Mouse (Mus musculus) thymus, adult 2 months (tissue): ENCODE measurements at regions not wholly inside any gene's neighbourhood (a gene's known extent, or its start where the extent isn't known, plus 50 kb on each side); places are given as distances from the start of the nearest gene placed in this dataset.

ENCODE experiments used
- CTCF ChIP-seq: fragments of 200-500 bp; IDR thresholded peaks from 2 replicates; pipeline ENCODE4 v1.5.1; 2012; ENCODE audit warnings: mild to moderate bottlenecking, control low read depth, low read length, moderate library complexity, borderline replicate concordance; ENCODE audit not compliant: control insufficient read depth, poor library complexity, insufficient read depth; ENCODE audit errors: extremely low read depth
- POLR2A ChIP-seq: fragments of 200-500 bp; IDR thresholded peaks from 2 replicates; pipeline ENCODE4 v1.6.1; 2012; ENCODE audit warnings: mild to moderate bottlenecking, low read length, control low read depth, moderate library complexity; ENCODE audit not compliant: control insufficient read depth, poor library complexity, insufficient read depth; ENCODE audit errors: extremely low read depth

DNA sequence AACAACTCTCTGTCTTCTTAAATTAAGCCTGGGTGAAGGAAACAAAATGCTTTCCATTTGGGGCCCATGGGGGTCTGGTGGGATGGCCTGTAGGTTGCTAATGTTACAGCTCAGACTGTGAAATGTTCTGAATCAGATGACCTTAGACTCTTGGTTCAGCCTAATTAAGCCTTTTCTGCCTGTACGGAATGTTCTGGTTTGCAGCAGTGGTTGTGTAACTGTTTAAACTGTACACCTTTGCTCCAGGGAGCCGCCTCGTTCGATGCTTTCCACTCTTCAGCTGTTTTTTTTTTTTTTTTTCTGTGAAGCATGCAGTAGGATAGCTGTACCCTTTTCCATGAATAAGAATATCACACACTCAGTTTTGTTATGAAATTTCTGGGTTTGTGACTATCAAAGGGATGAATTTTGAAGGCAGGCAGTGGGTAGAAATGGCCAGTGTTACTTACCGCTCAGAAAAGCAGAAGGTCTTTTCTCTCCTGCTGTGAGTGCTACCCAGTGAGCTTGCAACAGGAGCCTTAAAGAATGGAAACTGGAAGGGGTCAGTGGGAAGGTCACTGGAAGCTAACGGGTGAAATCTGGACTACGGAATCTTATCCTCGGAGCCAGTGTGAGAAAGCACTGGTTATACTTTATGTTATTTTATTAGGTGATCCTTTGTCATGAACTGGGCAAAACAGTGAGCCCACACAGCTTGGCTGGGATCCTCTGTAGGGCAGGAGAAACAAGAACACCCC, 349.4 kb downstream of the Foxo1 start:
- TF ChIP-seq CTCF, result no peak
- TF ChIP-seq POLR2A, result no peak
